Mouse (Mus musculus): ENCODE results near the gene Gng10. TPM values are rescaled to one million over a fixed set of nuclear protein-coding genes. Genes with fewer than 3 reads are reported as not detected.

Gng10 gene
- 148 and 159 TPM in 2 replicates for polyA plus RNA-seq (2021; fragmentation: Nextera tagmentation)
- long read RNA-seq, experiment 1, transcript Gng10-201 (3 exons, 1,192 nt), result major isoform, 196 of 199 reads
- long read RNA-seq, experiment 1, partial matches to known transcripts, result 1 of 199 reads
- long read RNA-seq, experiment 1, other reads (novel, unspliced or antisense), result 2 of 199 reads
- long read RNA-seq, experiment 2, transcript Gng10-201 (3 exons, 1,192 nt), result major isoform, 182 of 182 reads
- long read RNA-seq, experiment 2, partial matches to known transcripts, result 0 of 182 reads
- long read RNA-seq, experiment 2, other reads (novel, unspliced or antisense), result 0 of 182 reads

GRCm38 (mm10) chr4:59034918-59035785 is at the start of gene Gng10:
Gng10 (plus strand) TSS chr4:59035088.

GRCm38 (mm10) chr4:58986540-58987190 is 48.2 kb upstream of the Gng10 start, which contains the start of gene Ptgr1:
Ptgr1 (minus strand) TSS chr4:58987119.

GRCm38 (mm10) chr4:58994762-58995161 is 40.1 kb upstream of the Gng10 start, which contains the start of gene Dnajc25:
Dnajc25 (plus strand) TSS chr4:58995062.

GRCm38 (mm10) chr4:59002948-59003805 is 31.7 kb upstream of the Gng10 start, which contains the start of gene Gm20503:
Gm20503 (plus strand) TSS chr4:59003210.

Other genes with a start within 250 kb of the Gng10 start
- not detected in 2 replicates for gene Olfr267, start 247.4 kb upstream of the Gng10 start, polyA plus RNA-seq (2021; fragmentation: Nextera tagmentation)
- gene Ecpas, start 122.3 kb upstream of the Gng10 start, polyA plus RNA-seq (2021; fragmentation: Nextera tagmentation), result 11.8 and 16.4 TPM in 2 replicates
- gene Zkscan16, start 91.5 kb upstream of the Gng10 start, polyA plus RNA-seq (2021; fragmentation: Nextera tagmentation), result 5.9 and 7.7 TPM in 2 replicates
- 0.70 and 1.0 TPM in 2 replicates for gene Ptgr1, start 48.0 kb upstream of the Gng10 start, polyA plus RNA-seq (2021; fragmentation: Nextera tagmentation)
- 1.2 and 6.7 TPM in 2 replicates for gene Dnajc25, start 40.0 kb upstream of the Gng10 start, polyA plus RNA-seq (2021; fragmentation: Nextera tagmentation)
- gene Gm20503, start 31.9 kb upstream of the Gng10 start, polyA plus RNA-seq (2021; fragmentation: Nextera tagmentation), result 3.0 TPM in 1 of 2 replicates, not detected in the other
- not detected in 2 replicates for gene AI481877, start 103.9 kb downstream of the Gng10 start, polyA plus RNA-seq (2021; fragmentation: Nextera tagmentation)
- gene Ugcg, start 154.2 kb downstream of the Gng10 start, polyA plus RNA-seq (2021; fragmentation: Nextera tagmentation), result 8.0 and 12.8 TPM in 2 replicates